Mouse (Mus musculus) bone marrow, adult 2 months (tissue): ENCODE results near the gene Atxn1. TPM values are rescaled to one million over a fixed set of nuclear protein-coding genes. Genes with fewer than 3 reads are reported as not detected.

Experiments used
- H3K27ac ChIP-seq: fragments of 200-500 bp; 2 replicates; pipeline ENCODE4 v1.5.1; 2012; ENCODE audit warnings: low read depth, mild to moderate bottlenecking, control low read depth, inconsistent platforms, low read length; ENCODE audit not compliant: control insufficient read depth, poor library complexity, insufficient read depth
- H3K4me1 ChIP-seq: fragments of 200-500 bp; 2 replicates; pipeline ENCODE4 v1.6.1; 2011; ENCODE audit warnings: low read length; ENCODE audit not compliant: control insufficient read depth, insufficient read depth
- H3K4me3 ChIP-seq: fragments of 200-500 bp; replicated peaks from 2 replicates; pipeline ENCODE3; 2011; ENCODE audit warnings: mild to moderate bottlenecking, low read depth, low read length, control low read depth; ENCODE audit not compliant: control insufficient read depth
- CTCF ChIP-seq: fragments of 200-500 bp; IDR thresholded peaks from 2 replicates; pipeline ENCODE4 v1.5.1; 2011; ENCODE audit warnings: low read length, control low read depth; ENCODE audit not compliant: control insufficient read depth, insufficient read depth
- POLR2A ChIP-seq: fragments of 200-500 bp; IDR thresholded peaks from 2 replicates; pipeline ENCODE4 v1.6.1; 2011; ENCODE audit warnings: low read depth, mild to moderate bottlenecking, control low read depth, low read length, borderline replicate concordance; ENCODE audit not compliant: control insufficient read depth
- WGBS: fragments of 180-500 bp; shearing (Covaris S2); methylation state at CpG from one replicate; pipeline ENCODE4 v1.1.7; 2018; 5-methylcytosine and 5-hydroxymethylcytosine counted together
- polyA plus RNA-seq: library from polyadenylated mRNA; stranded (reverse); fragments of >200 nt; gene quantifications from 2 replicates; pipeline ENCODE4 v1.2.4, GENCODE M21; 2011; ENCODE audit warnings: low replicate concordance; ENCODE audit not compliant: missing spikeins, insufficient read depth, insufficient read length

Atxn1 gene
- polyA plus RNA-seq, 1 experiment, result 5.8 TPM

DNA sequence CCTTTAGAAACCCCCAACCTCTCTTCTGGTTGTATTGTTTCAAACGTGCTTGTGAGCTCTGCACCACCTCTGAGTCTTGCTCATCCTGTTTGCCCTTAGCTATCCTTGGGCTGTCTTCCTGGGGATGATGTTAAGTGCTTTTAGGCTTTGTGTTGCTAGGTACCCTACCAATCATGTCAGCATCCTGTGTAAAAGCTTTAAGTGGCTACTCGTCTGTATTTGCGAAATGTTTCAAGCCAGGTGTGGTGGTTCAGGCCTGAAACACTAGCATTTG lies 278.6 kb downstream of the Atxn1 start:
- no peak overlapping the region for H3K27ac ChIP-seq
- 43% methylated on average over 3 of the region's 3 CpGs for WGBS
- no peaks in the 10 kb centered on the region for H3K4me1 ChIP-seq
- TF ChIP-seq CTCF (no peak), POLR2A (no peak)
- no peak overlapping the region for H3K4me3 ChIP-seq

DNA sequence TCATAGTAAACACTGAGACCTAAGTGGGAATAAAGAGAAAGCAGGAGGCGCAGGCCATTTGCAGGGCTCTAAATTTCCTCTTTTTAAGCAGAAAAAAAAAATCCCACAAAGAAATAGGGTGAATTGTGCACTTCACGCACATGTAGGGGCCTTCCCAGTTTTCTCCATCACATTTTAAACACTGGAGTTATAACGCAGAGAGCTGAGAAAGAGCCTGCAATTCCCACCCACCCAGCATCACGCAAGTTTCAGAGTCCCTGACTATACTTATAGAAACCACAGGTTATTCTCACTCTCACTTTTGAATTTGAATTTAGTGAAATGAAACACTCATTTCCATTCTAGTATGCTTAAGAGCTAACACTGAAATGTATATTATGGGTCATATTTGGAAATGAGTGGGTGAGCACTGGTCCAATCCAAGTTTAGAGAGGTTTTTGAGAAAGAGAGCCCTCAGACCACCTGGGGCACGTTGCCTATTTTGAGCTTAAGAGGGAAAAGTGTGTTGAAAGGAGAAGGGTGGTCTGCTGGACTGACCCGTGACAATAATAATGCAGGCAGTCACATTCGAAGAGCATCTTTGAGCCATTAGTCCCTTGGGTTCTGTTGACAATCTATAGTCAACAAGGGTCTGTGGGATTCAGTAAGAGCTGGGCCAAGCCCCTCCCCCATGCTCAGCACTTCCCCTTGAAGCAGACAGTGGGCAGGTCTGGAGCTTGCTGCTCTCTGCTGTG lies 279.1 kb downstream of the Atxn1 start:
- no peak overlapping the region for H3K4me3 ChIP-seq
- H3K27ac ChIP-seq, result no peak overlapping the region
- 71% methylated on average over 7 of the region's 7 CpGs for WGBS
- TF ChIP-seq POLR2A (no peak), CTCF (no peak)
- H3K4me1 ChIP-seq, result no peaks in the 10 kb centered on the region

DNA sequence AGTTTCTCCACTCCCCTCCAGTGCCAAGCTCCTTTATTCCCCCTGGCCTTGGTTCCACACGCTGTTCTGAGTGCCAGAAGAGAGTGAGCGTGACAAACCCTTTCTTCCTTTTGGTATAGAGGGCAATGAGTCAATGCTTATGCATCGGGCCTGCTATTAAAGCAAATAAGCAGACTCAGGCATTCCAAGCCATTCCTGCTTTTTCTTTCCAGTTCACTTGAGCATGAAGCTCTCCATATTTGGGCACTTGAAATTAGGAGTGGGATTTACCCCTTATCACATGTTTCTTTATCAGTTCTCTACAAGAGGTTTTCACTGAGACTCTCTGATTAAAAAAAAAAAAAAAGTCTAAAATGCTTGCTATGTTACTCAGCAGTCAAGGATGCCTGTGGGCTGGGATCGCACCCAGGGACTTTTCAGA lies 279.9 kb downstream of the Atxn1 start:
- WGBS, result 81% methylated on average over 4 of the region's 4 CpGs
- Histone ChIP-seq H3K27ac (no peak overlapping the region), H3K4me3 (no peak overlapping the region), H3K4me1 (no peaks in the 10 kb centered on the region)
- TF ChIP-seq CTCF (no peak), POLR2A (no peak)

DNA sequence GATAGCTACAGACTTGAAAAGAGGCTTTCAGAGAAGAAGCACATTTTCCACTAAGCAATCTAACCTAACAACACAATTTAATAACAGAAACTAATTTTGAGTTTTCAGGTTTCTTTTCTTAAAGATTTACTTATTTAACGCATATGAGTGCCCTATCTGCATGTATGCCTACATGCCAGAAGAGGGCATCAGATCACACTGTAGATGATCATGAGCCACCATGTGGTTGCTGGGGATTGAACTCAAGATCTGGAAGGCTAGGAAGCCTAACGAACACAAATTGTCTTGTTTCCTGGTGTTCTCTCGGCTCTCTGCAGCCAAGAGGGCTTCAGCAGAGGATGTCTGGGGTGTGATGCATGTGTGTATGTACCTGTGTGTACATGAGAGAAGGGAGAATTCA lies 280.8 kb downstream of the Atxn1 start:
- Histone ChIP-seq H3K4me3 (no peak overlapping the region), H3K27ac (no peak overlapping the region), H3K4me1 (no peaks in the 10 kb centered on the region)
- WGBS, result 47% methylated on average over 3 of the region's 3 CpGs
- TF ChIP-seq CTCF, result no peak
- TF ChIP-seq POLR2A, result no peak

DNA sequence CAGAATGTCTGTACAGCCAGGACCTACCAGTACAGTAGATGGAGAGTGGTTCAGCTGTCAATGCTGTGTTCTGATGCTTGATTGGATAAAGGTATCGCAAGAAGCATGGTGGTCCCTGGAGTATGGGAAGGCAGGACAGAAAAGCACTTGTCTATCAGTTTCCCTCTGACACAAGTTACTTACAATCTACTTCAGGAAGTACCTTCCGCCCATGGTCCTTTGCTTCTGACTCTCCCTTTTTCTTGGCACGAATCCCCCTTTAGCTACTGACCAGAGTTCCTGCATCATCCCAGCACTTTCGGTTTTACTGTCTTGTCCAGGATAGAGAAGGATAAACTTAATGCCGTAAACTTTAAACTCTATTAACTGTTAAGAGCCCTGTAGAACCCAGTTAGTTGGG lies 283.6 kb downstream of the Atxn1 start:
- WGBS, result 81% methylated on average over 5 of the region's 5 CpGs
- Histone ChIP-seq H3K4me3 (no peak overlapping the region), H3K4me1 (no peaks in the 10 kb centered on the region), H3K27ac (no peak overlapping the region)
- TF ChIP-seq POLR2A (no peak), CTCF (no peak)

DNA sequence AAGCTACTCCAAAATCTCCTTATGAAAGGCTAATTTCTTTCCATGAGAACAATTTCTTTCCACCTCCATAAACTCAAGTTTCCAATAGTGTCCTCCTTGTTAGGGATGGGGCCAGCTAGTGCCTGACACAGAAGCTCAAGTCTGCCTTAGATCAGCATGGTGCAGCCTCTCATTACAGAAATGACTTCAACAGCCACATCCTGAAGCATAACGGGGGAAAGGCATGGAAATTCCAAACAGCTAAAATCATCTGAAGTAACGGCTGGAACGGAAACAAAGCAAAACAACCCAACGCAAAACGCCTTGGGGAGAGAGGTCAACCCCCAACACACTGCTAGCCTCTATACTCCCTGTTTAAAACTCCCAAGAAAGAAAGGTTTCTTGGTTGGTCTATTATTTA lies 284.2 kb downstream of the Atxn1 start:
- 88% methylated on average over 5 of the region's 5 CpGs for WGBS

DNA sequence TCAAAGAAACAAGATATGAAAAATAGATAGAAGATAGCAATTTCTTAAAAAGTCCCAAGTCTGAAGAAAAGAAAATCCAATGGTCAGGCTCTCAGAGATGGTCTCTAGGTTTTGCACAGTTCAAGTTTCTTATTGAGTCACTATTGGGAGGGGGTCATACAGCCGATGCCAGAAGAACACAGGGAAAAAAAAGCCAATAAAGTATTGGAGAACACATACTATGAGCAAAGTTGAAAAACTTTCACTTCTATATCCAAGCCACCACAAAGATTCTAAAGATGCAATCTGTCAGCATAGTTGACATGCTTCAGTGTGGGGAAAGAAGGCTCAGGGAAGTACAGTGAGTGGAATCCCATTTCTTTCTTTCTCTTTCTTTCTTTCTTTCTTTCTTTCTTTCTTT lies 285.7 kb downstream of the Atxn1 start:
- WGBS, result 73% methylated on average over 1 of the region's 1 CpGs
- no peaks in the 10 kb centered on the region for H3K4me1 ChIP-seq
- no peak overlapping the region for H3K4me3 ChIP-seq
- TF ChIP-seq POLR2A, result no peak
- TF ChIP-seq CTCF, result no peak
- H3K27ac ChIP-seq, result no peak overlapping the region

More for the DNA sequence above, 284.2 kb downstream of the Atxn1 start:
- no peak overlapping the region for H3K27ac ChIP-seq
- H3K4me1 ChIP-seq, result no peaks in the 10 kb centered on the region
- TF ChIP-seq POLR2A, result no peak
- H3K4me3 ChIP-seq, result no peak overlapping the region

DNA sequence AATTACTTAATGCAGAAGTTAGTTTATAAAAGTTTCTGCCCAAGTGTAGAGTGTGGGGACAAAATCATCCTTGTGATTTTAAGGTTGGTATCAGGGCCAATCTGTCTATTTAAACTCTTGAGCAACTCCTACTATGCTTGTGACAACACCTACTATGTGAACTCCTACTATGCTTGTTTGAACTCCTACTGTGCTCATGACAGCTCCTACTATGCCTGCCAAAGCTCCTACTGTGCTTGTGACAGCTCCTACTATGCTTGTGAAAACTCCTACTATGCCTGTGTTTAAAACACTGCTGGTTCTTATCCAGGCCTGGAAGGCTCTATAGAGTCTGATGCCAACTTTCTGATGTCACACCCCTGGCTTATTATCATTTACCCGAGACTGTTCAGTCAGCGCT lies 292.2 kb downstream of the Atxn1 start:
- 69% methylated on average over 2 of the region's 2 CpGs for WGBS

DNA sequence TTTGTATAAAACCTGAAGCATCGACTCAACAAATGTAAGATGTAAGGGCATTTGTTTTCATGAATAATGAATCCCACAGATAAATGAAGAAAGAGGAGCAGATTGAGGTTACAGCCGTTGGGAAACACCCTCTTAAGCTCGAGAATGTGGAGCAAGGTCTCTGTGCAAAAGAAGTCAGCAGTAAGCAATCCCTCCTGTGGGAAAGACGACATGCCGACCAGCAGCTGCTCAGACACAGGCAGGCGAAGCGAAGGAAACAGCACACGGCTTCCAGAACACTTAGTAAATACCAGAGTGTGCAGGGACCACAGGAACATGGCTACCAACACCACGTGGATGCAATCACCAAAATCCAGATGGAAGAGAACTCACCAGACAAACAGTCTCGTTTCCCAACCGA lies 294.8 kb downstream of the Atxn1 start:
- 79% methylated on average over 11 of the region's 11 CpGs for WGBS
- Histone ChIP-seq H3K4me1 (no peaks in the 10 kb centered on the region), H3K27ac (no peak overlapping the region), H3K4me3 (no peak overlapping the region)
- TF ChIP-seq CTCF, result no peak
- TF ChIP-seq POLR2A, result no peak

More for the DNA sequence above, 292.2 kb downstream of the Atxn1 start:
- no peaks in the 10 kb centered on the region for H3K4me1 ChIP-seq
- TF ChIP-seq CTCF, result no peak
- TF ChIP-seq POLR2A, result no peak
- no peak overlapping the region for H3K4me3 ChIP-seq
- H3K27ac ChIP-seq, result no peak overlapping the region
